Mouse (Mus musculus): ENCODE results near the gene Gpc6. TPM values are rescaled to one million over a fixed set of nuclear protein-coding genes. Genes with fewer than 3 reads are reported as not detected.

Gpc6 gene
- total RNA-seq, 2 experiments from 2014 or later: 11.0 to 13.5 TPM

- no peak for DNase-seq (ENCODE audit: low spot score)
- intact Hi-C loops (cut with DNase I): no loop called here
These were observed 125.8 kb downstream of the Gpc6 start for GRCm38 (mm10) chr14:117050877-117051276.

GRCm38 (mm10) chr14:117053361-117053760 is 128.2 kb downstream of the Gpc6 start:
- intact Hi-C loops (cut with DNase I): no loop called here
- no peak for DNase-seq (ENCODE audit: low spot score)

- intact Hi-C loops (cut with DNase I): no loop called here
These were observed 130.0 kb downstream of the Gpc6 start for GRCm38 (mm10) chr14:117055134-117055533.

GRCm38 (mm10) chr14:117061078-117061477 is 136.0 kb downstream of the Gpc6 start:
- DNase-seq (ENCODE audit: low spot score): no peak

More at GRCm38 (mm10) chr14:117055134-117055533, 130.0 kb downstream of the Gpc6 start:
- DNase-seq (ENCODE audit: low spot score): no peak

DNA sequence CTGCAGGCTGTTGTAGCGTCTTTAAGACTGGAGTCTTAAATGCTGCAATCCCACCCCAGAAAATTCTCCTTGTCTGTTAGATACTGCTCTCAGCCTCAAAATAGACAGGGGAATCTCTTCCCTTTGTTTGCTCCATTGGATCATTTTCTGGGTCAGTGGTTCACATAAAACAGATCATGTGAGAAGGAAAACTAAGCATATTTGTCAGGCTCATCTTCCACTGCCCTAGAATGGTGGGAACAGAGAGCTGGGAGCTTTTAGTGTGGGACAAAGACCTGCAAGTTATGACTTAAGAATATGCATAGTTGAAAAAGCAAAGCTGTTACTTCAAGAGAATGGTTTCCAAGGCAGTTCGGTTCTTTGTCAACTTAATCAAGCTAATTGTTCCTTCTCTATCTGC is 136.4 kb downstream of the Gpc6 start:
- intact Hi-C loops (cut with DNase I): no loop called here
- DNase-seq (ENCODE audit: low spot score): no peak

More at GRCm38 (mm10) chr14:117061078-117061477, 136.0 kb downstream of the Gpc6 start:
- intact Hi-C loops (cut with DNase I): no loop called here

- DNase-seq (ENCODE audit: low spot score): no peak
- intact Hi-C loops (cut with DNase I): no loop called here
These were observed 143.1 kb downstream of the Gpc6 start for GRCm38 (mm10) chr14:117068179-117068578.

- intact Hi-C loops (cut with DNase I): no loop called here
- no peak for DNase-seq (ENCODE audit: low spot score)
These were observed 145.5 kb downstream of the Gpc6 start for GRCm38 (mm10) chr14:117070470-117071085.

DNA sequence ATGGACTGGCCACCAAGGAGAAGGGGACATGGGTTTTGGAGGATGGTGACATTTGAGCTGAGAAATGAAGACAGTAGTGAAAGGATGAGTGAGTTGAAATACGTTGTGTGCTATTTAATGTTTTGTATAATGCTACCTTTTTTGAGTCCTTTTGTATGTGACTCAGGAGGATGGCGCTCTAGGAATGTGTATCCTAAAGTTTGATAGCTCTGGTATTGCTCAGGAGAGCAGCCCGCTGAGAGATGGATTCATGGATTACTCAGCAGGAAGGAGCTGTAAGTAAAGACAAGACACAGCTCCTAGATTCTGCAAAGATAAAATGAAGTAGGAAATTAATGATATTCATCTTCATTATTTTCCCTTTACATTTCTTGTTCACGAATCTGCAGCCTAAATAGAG is 168.5 kb downstream of the Gpc6 start:
- intact Hi-C loops (cut with DNase I): no loop called here
- DNase-seq (ENCODE audit: low spot score): no peak

DNA sequence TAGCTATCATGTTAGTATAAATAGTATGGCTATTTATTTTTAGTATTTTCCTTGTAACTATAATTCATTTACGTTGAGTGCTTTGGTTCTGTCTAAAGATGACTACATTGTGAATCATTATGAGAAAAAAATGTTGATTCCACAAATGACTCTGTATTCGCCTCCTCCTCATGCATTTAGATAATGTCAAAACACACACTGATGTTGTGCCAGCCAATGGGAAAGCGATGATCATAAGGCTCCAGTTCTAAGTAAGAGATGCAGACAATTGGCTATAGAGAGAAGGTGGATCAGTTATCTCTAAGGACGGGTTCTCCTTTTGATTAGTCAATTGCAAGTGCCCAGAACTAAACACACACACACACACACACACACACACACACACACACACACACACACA is 181.8 kb downstream of the Gpc6 start:
- intact Hi-C loops (cut with DNase I): no loop called here

GRCm38 (mm10) chr14:117113153-117113552 is 188.0 kb downstream of the Gpc6 start:
- no peak for DNase-seq (ENCODE audit: low spot score)
- intact Hi-C loops (cut with DNase I): no loop called here

More for the DNA sequence above, 181.8 kb downstream of the Gpc6 start:
- no peak for DNase-seq (ENCODE audit: low spot score)

DNA sequence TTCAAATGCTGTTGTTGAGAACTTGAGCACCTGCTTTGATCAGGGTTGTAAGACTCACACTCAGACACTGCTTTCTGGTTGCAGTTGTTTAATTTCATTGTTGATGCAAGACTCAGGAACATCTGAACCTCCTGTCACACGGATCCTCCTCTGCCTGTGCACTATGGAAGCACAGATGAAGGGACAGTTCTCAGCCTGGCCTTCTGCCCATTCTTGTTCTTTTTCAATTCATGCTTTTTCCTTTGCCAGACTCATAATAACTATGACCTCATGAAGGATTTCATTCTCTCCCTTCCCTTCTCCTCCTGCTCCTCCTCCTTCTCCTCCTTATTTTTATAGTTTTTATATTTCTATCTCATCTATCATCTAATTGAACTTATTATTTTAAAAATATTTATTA is 196.9 kb downstream of the Gpc6 start:
- intact Hi-C loops (cut with DNase I): loop anchor here (10.0 kb wide), 1 partner anchor 197 kb away; the partner anchor contains the start of gene Gpc6
- DNase-seq (ENCODE audit: low spot score): no peak

- intact Hi-C loops (cut with DNase I): no loop called here
- no peak for DNase-seq (ENCODE audit: low spot score)
These were observed 205.2 kb downstream of the Gpc6 start for GRCm38 (mm10) chr14:117130334-117130733.

DNA sequence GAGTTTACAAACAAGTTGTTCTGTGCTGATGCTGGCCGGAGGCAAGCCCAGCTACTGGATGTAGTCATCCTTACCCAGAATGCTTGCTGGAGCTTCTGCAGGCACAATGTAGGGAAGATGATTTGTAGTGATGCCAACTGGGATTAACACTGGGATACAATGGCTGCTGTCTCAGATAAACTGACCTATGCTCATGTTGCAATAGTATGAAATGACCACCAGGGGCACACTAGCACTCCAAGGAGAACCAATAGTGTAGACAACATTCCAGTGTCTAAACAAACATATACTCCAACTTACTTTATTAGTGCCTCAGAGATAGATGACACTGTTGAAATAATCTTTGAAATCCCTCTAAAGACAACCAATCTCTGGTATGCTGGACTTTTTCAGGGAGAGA is 206.2 kb downstream of the Gpc6 start:
- intact Hi-C loops (cut with DNase I): no loop called here
- no peak for DNase-seq (ENCODE audit: low spot score)

DNA sequence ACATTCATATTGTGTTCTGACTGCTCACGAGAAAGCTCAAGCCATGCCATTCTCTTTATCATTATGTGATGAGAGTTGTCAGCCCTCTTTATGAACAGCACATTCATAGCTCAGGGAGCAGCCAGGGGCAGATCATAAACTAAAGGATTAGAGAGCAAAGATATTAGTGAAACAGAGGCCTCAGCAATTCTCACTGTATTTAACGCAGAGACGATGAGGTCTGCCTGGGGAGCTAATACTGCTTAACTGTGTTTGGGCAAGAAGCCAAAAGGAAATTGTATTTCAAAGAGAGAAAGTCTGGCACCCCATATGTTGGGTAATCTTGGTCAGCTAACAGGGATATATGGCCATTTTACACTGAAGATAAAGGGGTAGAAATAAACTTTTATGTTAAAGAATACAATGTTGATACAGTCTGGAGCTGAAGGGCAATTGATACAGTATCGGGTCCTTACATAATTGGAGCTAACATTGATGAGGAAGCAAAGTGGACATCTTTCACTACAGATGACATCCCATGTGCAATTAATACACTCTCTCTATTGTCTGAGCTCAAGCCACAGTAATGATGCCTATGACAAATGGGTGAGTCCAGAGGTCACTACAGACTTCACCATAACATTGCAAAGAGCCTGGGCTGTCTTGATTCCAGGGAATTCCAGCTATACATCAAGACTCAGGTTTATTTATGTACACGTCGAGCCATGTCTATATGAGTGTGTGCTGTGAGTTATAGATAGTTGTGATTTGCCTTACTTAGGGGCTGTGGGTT is 216.1 kb downstream of the Gpc6 start:
- DNase-seq (ENCODE audit: low spot score): no peak
- intact Hi-C loops (cut with DNase I): no loop called here

DNA sequence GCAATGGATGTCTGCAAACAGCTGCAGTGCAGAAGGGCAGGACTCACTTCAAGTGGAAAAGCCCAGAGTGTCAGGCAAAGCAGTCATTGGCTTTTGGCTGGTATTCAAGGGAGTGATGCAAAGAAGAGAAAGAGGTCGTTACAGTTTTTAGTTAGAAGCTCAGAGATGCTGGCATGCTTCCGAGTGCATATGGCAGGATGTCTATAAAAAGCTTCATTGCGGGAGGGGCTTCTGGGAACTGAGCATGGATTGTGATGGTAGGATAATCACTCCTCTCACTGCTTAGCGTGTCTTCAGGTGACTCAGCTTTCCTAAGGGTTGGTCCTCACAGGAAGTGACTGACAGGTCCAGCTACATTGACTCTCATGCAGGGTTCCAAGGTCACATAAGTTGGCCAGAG is 221.0 kb downstream of the Gpc6 start:
- DNase-seq (ENCODE audit: low spot score): no peak
- intact Hi-C loops (cut with DNase I): no loop called here

DNA sequence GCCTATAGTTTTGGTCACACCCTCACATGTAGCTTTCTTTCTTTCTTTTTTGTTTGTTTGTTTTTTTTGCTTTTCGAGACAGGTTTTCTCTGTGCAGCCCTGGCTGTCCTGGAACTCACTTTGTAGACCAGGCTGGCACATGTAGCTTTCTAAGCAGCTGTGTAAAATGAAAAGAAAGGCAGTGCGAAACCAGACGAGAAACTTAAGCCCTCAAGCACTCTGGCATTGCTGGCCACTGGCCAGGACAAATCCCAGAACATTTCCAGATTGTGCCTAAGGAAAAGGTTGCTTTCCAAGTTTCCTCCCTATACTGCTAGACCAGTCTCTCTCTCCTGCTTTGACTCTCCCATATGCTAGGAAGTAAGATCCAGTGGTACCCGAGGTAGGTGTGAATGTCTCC is 221.6 kb downstream of the Gpc6 start:
- intact Hi-C loops (cut with DNase I): no loop called here
- no peak for DNase-seq (ENCODE audit: low spot score)

- intact Hi-C loops (cut with DNase I): no loop called here
- no peak for DNase-seq (ENCODE audit: low spot score)
These were observed 226.5 kb downstream of the Gpc6 start for GRCm38 (mm10) chr14:117151621-117152020.

- intact Hi-C loops (cut with DNase I): no loop called here
- no peak for DNase-seq (ENCODE audit: low spot score)
These were observed 230.9 kb downstream of the Gpc6 start for GRCm38 (mm10) chr14:117155884-117156465.

DNA sequence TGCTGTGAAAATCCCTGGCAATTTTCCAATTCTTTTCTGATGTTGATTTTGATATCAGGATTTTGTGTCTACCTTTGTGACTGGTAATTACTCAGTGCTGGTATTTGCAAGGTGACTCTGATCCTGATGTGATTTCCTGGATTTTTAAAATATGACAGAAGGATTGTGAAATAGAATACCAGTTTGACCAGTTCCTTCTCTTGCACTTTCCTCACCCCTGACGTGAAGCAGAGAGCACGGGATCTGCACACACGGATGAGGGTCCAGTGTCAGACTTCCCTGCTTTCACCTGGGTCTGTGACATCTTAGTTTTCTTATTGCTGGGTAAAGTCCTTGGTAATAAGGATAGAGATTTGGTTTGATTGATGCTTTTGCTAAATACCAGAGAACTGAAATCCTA is 232.3 kb downstream of the Gpc6 start:
- no peak for DNase-seq (ENCODE audit: low spot score)
- intact Hi-C loops (cut with DNase I): no loop called here

DNA sequence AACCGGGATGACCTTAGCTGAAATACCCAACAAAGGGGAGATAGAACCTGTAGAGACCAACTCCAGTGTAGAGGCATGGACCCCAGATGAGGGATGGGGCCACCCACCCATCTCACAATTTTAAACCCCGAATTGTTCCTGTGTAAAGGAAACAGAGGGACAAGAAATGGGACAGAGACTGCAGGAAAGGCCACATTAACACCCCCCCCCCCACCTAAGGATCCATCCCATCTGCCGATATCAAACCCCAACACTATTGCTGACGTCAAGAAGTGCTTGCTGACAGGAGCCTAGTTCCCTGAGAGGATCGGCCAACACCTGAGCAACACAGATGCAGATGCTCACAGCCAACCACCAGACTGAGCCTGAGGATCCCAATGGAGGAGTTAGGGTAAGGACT is 241.2 kb downstream of the Gpc6 start:
- intact Hi-C loops (cut with DNase I): no loop called here
- DNase-seq (ENCODE audit: low spot score): no peak

DNA sequence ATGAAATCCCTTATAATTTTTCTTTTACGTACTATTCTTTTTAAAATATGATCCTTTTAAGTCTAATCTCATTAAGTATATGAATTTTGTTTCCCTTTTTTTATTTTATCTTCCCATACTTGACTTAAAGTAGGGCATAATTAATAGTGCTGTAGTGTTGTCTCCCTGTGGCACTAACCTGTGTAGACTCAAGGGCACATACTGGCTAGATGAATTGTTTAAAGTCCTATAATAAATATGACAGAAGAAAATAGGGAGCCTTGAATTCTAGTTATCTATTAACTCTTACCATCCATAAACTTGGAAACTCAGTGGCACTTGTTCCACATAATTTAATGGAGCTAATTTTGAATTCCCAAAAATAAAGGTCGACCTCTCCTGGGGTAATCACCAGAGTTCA is 268.2 kb downstream of the Gpc6 start:
- intact Hi-C loops (cut with DNase I): no loop called here
- no peak for DNase-seq (ENCODE audit: low spot score)

All from heart, postnatal 25 days (tissue).